In genomic region chr6:8693926-8694635, GRCm38 (mm10) we compare ENCODE assay signal across 9 mouse cellular contexts.
A peak's percentile ranks its signal among the peaks of the same experiment; 100 is the strongest.
DNase-seq lines count a peak whose midpoint lies in the region; ATAC-seq and TF ChIP-seq lines count a peak whose summit lies in the region.
"Had no signal": no experiment of that assay in that cellular context is flagged by ENCODE, and none has a peak within 500 bp of the region (broad histone marks: within the 10 kb centered on the region; RNA-seq: fewer than 3 reads in every experiment).

No protein-coding gene starts in this region.

- peak overlapping the region; percentile 42 for H3K27ac ChIP-seq in heart, embryonic 10.5 days
- no peak overlapping the region for H3K27ac ChIP-seq in neural tube, embryonic 15.5 days (replicated peaks)
- peak overlapping the region; percentile 87 for H3K27ac ChIP-seq in limb, embryonic 10.5 days
- peak overlapping the region; percentile 75 for H3K27ac ChIP-seq in stomach, postnatal 0 days (replicated peaks)
- H3K27ac ChIP-seq: macrophage had no signal

- peaks cover 13% of the 10 kb centered on the region; the same call in 1 of the 2 replicates for H3K4me1 ChIP-seq in heart, embryonic 10.5 days
- H3K4me1 ChIP-seq in neural tube, embryonic 15.5 days = peaks cover 10% of the 10 kb centered on the region; the same call in 1 of the 2 replicates
- peaks cover 38% of the 10 kb centered on the region for H3K4me1 ChIP-seq in limb, embryonic 10.5 days
- H3K4me1 ChIP-seq in stomach, postnatal 0 days (replicated peaks; ENCODE audit: control insufficient read depth, insufficient read depth) = peaks cover 2% of the 10 kb centered on the region; the same call in 1 of the 2 replicates

- no peaks in the 10 kb centered on the region for H3K9me3 ChIP-seq in heart, embryonic 10.5 days
- no peaks in the 10 kb centered on the region for H3K9me3 ChIP-seq in neural tube, embryonic 15.5 days (replicated peaks)
- H3K9me3 ChIP-seq in limb, embryonic 10.5 days (replicated peaks) = no peaks in the 10 kb centered on the region
- H3K9me3 ChIP-seq in stomach, postnatal 0 days (ENCODE audit: control insufficient read depth, low read length) = no peaks in the 10 kb centered on the region

- TF ChIP-seq CTCF in stomach, postnatal 0 days (IDR thresholded peaks at IDR 0.05; ENCODE audit: low read depth) = no peak

- no peak for DNase-seq in heart, embryonic 10.5 days (ENCODE audit: low spot score)
- no peak for DNase-seq in heart, postnatal 10 days
- peak; percentile 26 for DNase-seq in neural tube, embryonic 10.5 days (ENCODE audit: extremely low spot score, low spot score)
- peak; percentile 74 for DNase-seq in limb, embryonic 10.5 days (ENCODE audit: low spot score)
- no peak for DNase-seq in stomach, postnatal 0 days (ENCODE audit: low spot score)
- DNase-seq in layer of hippocampus, postnatal 10 days (ENCODE audit: low spot score in 2 of 2) = no peak
- no peak for DNase-seq in right cerebral cortex, adult 18-20 months

- intact Hi-C loops in heart, postnatal 10 days (cut with DNase I) = no loop called here

- no peak for TF ChIP-seq EP300 in stomach, postnatal 0 days (optimal IDR thresholded peaks at IDR 0.05)

- no peak for ATAC-seq in neural tube, embryonic 15.5 days (ENCODE audit: low FRiP score)
- peak; percentile 52 for ATAC-seq in stomach, postnatal 0 days (ENCODE audit: low FRiP score, low TSS enrichment)

- H3K9ac ChIP-seq in neural tube, embryonic 15.5 days (replicated peaks) = no peak overlapping the region
- no peak overlapping the region; the same call in 1 of the 2 replicates for H3K9ac ChIP-seq in stomach, postnatal 0 days (ENCODE audit: low read length)

- H3K4me3 ChIP-seq in heart, embryonic 10.5 days = no peak overlapping the region
- H3K4me3 ChIP-seq in neural tube, embryonic 15.5 days (replicated peaks) = no peak overlapping the region
- H3K4me3 ChIP-seq in limb, embryonic 10.5 days = no peak overlapping the region
- H3K4me3 ChIP-seq in stomach, postnatal 0 days (ENCODE audit: low read depth, low read length) = no peak overlapping the region

- H3K36me3 ChIP-seq in heart, embryonic 10.5 days = no peaks in the 10 kb centered on the region; the same call in 1 of the 2 replicates
- H3K36me3 ChIP-seq in neural tube, embryonic 15.5 days = no peaks in the 10 kb centered on the region
- no peaks in the 10 kb centered on the region for H3K36me3 ChIP-seq in limb, embryonic 10.5 days
- H3K36me3 ChIP-seq in stomach, postnatal 0 days (ENCODE audit: control insufficient read depth, insufficient read depth, low read length) = no peaks in the 10 kb centered on the region

- no peak overlapping the region for H3K4me2 ChIP-seq in neural tube, embryonic 15.5 days
- no peak overlapping the region for H3K4me2 ChIP-seq in stomach, postnatal 0 days (replicated peaks; ENCODE audit: low read depth)

- 33% methylated on average over 10 of the region's 10 CpGs for WGBS in heart, embryonic 10.5 days
- 12% methylated on average over 10 of the region's 10 CpGs for WGBS in neural tube, embryonic 15.5 days
- 10% methylated on average over 10 of the region's 10 CpGs for WGBS in limb, embryonic 10.5 days
- WGBS in stomach, postnatal 0 days = 36% methylated on average over 10 of the region's 10 CpGs

- no peaks in the 10 kb centered on the region for H3K27me3 ChIP-seq in heart, embryonic 10.5 days (ENCODE audit: insufficient read depth, poor library complexity, severe bottlenecking)
- H3K27me3 ChIP-seq in neural tube, embryonic 15.5 days (replicated peaks) = no peaks in the 10 kb centered on the region
- no peaks in the 10 kb centered on the region for H3K27me3 ChIP-seq in limb, embryonic 10.5 days (ENCODE audit: low read depth, poor library complexity, severe bottlenecking)
- H3K27me3 ChIP-seq in stomach, postnatal 0 days (ENCODE audit: control insufficient read depth, insufficient read depth, low read length) = no peaks in the 10 kb centered on the region

Comparison
In these comparisons a context has a peak if more than half of its experiments do, and no peak if none do; other contexts are left out.
1. DNase-seq: peak in neural tube, embryonic 10.5 days (single experiment) and limb, embryonic 10.5 days (single experiment); none in heart, embryonic 10.5 days (single experiment), heart, postnatal 10 days (0 of 2), stomach, postnatal 0 days (single experiment), layer of hippocampus, postnatal 10 days (0 of 2) and right cerebral cortex, adult 18-20 months (single experiment).